Mouse (Mus musculus) cerebellum, postnatal 25 days (tissue): Measurements from ENCODE around the gene Btrc.
"Not testable (repeated sequence)": the region's sequence is repeated elsewhere in the genome, so short reads cannot be mapped to it uniquely, and the experiment has no call there.

ENCODE experiments used
- DNase-seq, 2 experiments: peaks; one replicate each; pipeline ENCODE4 v3.0.0; 2021; ENCODE audit warnings: mixed read lengths in 2 of 2

Btrc gene

GRCm38 (mm10) chr19:45535214-45535735 lies 171.7 kb downstream of the Btrc start:
- DNase-seq, result no peak

- no peak for DNase-seq
Measured at GRCm38 (mm10) chr19:45535929-45536328, 172.4 kb downstream of the Btrc start.

- DNase-seq, result peak; percentile 65 to 79
Measured at GRCm38 (mm10) chr19:45537505-45537904, 174.0 kb downstream of the Btrc start.

- peak in 1 of 2 experiments; percentile 43 for DNase-seq
Measured at GRCm38 (mm10) chr19:45540657-45541408, 177.3 kb downstream of the Btrc start.

- DNase-seq, result peak; percentile 56 to 61
Measured at GRCm38 (mm10) chr19:45541409-45542041, 178.0 kb downstream of the Btrc start.

GRCm38 (mm10) chr19:45542061-45542460 lies 178.5 kb downstream of the Btrc start:
- no peak for DNase-seq

GRCm38 (mm10) chr19:45544152-45544924 lies 180.8 kb downstream of the Btrc start:
- DNase-seq, result peak in 1 of 2 experiments; percentile 51

GRCm38 (mm10) chr19:45544925-45545321 lies 181.4 kb downstream of the Btrc start:
- DNase-seq, result peak; percentile 89 to 92

GRCm38 (mm10) chr19:45548196-45548595 lies 184.7 kb downstream of the Btrc start:
- DNase-seq, result not testable (repeated sequence)

- no peak for DNase-seq
Measured at GRCm38 (mm10) chr19:45549128-45549915, 185.8 kb downstream of the Btrc start.

- no peak for DNase-seq
Measured at GRCm38 (mm10) chr19:45549948-45550347, 186.4 kb downstream of the Btrc start.

- DNase-seq, result no peak
Measured at GRCm38 (mm10) chr19:45552187-45552586, 188.7 kb downstream of the Btrc start.

- no peak for DNase-seq
Measured at GRCm38 (mm10) chr19:45554136-45554535, 190.6 kb downstream of the Btrc start.

GRCm38 (mm10) chr19:45560153-45560890 lies 196.8 kb downstream of the Btrc start, which contains the start of the genes Poll and Gm17018:
TSS of gene Poll (minus strand) at chr19:45560531.
TSS of gene Gm17018 (plus strand) at chr19:45560615.
- DNase-seq, result peak; percentile 84 to 89

GRCm38 (mm10) chr19:45565925-45566715 lies 202.6 kb downstream of the Btrc start:
- DNase-seq, result peak; percentile 44 to 70

GRCm38 (mm10) chr19:45567367-45567766 lies 203.8 kb downstream of the Btrc start:
- DNase-seq, result no peak

- no peak for DNase-seq
Measured at GRCm38 (mm10) chr19:45573033-45573432, 209.5 kb downstream of the Btrc start.

- DNase-seq, result peak; percentile 81 to 87
Measured at GRCm38 (mm10) chr19:45573861-45574267, 210.3 kb downstream of the Btrc start.

- DNase-seq, result no peak
Measured at GRCm38 (mm10) chr19:45574339-45574898, 210.9 kb downstream of the Btrc start.

- no peak for DNase-seq
Measured at GRCm38 (mm10) chr19:45574941-45575631, 211.6 kb downstream of the Btrc start.
